Mouse (Mus musculus) urinary bladder, postnatal 10 days (tissue): ENCODE data around the gene Ccsap.
"Not testable (repeated sequence)": the region's sequence is repeated elsewhere in the genome, so short reads cannot be mapped to it uniquely, and the experiment has no call there.

ENCODE experiments used
- DNase-seq: peaks from one replicate; pipeline ENCODE4 v3.0.0; 2022; ENCODE audit warnings: low spot score

Gene Ccsap

GRCm38 (mm10) chr8:123836354-123836753, 23.7 kb downstream of the Ccsap start:
- no peak for DNase-seq

DNA sequence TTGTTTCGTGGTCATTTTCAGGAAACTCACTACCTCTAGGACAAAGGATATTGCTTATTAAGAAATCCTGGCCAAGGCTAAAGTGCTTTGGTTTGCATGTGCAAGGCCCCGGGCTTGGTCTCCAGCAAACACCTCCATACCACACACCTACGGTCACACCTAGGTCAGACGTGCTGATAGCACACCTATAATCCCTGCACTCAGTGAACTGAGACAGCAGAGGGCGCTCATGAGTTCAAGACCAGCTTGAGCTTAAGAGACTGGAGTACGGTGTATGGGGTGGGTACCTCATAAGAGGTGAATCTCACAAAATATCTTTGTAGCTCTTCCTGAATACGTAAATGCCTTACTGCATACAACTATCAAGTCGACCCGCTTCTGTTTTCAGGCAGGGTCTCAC, 24.6 kb downstream of the Ccsap start:
- no peak for DNase-seq

- DNase-seq: no peak
Measured at GRCm38 (mm10) chr8:123832757-123833156, 27.3 kb downstream of the Ccsap start.

GRCm38 (mm10) chr8:123827523-123827922, 32.5 kb downstream of the Ccsap start:
- no peak for DNase-seq

DNA sequence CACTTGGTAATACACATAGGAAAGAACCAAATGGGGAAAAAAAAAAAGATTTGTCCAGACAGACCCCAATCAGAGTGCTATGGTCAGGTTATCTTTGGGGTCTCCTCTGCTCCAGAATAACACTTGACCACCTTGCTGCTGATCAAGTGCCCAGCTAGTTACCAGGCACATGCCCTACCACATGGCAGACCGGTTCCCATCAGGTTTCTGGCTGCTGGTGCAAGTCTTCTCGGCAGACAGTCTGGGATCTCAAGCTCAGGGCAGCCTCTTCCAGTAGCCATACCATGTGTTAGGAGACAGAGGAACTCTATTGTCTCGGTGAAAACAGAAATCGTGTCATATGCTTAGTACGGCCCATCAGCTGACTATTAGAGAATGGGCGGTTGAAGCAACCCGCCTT, 33.3 kb downstream of the Ccsap start:
- DNase-seq: no peak

DNA sequence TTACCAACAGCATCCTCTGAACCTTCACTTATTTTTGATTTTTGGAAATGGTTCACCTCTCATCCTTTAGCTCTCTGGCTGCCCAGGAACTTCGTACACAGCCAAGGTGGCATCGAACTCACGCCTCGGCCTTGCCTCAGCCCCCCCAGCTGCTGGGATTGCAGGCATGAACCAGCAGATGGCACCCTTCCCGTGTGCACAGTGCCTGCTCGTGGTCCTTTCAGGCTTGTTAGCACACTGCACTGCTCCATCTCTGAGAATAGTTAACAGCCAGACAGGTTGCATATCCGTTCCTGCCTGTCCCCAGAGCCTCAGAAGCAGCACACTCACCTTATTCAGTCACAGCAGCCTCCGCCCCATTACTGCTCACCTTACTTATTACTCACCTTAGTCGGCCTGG, 34.0 kb downstream of the Ccsap start:
- no peak for DNase-seq

- DNase-seq: no peak
Measured at GRCm38 (mm10) chr8:123823532-123824123, 36.4 kb downstream of the Ccsap start.

GRCm38 (mm10) chr8:123823111-123823510, 36.9 kb downstream of the Ccsap start:
- no peak for DNase-seq

GRCm38 (mm10) chr8:123820780-123821179, 39.2 kb downstream of the Ccsap start:
- DNase-seq: no peak

DNA sequence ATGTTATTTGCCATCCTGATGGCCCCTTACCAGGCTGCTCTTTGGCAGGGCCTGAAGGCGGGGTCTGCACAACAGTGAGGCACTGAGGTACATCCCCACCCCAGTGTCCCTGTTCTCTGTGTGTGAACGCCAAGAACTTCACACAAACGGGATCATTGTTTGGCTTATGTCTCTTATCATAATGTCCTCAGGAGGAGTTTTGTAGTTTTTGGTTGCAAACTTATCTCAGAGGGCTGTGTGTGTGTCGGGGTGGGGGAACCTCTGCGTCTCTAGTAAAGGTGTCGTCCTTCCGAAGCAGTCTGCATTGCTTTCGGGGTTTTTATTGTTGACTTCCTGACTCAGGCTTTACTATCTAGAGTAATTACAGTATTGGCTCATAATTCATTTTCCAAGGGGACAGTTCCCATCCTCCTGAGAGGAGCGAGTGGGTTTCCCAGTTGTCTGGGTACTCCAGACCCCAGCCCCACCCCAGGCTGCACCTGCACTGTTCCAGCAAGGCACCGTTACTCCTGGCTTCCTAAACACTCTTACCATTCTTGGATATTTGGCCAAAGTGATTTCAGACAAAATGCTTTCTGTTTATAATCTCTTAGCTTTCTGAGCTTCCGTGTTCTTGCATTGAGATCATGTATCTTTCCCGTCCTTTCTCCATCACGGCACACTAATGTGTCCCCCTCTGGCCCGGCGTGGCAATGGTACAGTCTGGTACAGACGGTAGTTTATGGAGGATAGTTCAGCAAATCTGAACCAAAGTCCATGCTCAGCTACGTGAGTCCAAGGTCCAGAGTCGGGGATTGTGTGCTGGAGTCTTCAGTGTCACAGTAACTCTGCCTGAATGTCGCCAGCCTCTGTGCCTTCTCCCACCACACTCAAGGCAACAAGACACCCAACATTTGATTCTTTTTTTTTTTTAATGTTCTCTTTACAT, 40.1 kb downstream of the Ccsap start:
- DNase-seq: no peak

GRCm38 (mm10) chr8:123817747-123818146, 42.3 kb downstream of the Ccsap start:
- no peak for DNase-seq

GRCm38 (mm10) chr8:123816939-123817338, 43.1 kb downstream of the Ccsap start:
- no peak for DNase-seq

DNA sequence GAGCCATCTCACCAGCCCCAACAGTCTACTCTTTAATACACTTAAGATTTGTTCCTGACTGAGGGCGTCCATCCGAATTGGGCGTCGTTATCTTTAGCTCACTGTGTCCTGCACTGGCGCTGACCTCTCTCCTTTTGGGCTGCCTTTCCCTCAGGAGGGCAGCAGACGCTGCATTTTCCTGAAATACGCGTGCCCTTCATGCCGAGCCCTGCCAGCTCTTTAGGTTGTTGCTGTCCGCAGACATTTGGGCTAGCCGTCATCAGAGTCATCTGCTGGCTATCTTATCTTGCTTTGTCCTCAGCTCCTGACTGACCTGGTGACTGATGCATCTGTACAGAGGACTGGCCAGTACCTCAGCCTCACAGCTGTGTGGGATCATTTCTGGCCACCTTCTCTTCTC, 44.7 kb downstream of the Ccsap start:
- no peak for DNase-seq

DNA sequence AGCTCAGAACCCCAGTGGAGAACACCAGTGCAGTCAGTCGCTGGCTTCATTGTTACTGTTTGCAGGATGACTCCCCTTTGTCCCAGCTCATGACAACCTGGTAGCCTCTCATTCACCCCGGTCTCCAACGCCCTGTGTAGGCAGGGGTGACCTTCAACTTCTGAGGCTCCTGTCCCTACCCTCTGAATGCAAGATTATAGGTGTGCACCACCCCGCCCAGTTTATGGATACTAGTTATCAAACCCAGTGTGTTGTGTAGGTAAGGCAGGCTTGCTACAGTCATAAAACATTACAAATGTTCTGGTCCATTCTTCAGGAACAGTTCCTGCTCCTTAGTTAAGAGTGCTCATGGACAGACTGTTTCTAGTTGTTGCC, 46.1 kb downstream of the Ccsap start:
- no peak for DNase-seq

- no peak for DNase-seq
Measured at GRCm38 (mm10) chr8:123813173-123813891, 46.7 kb downstream of the Ccsap start.

DNA sequence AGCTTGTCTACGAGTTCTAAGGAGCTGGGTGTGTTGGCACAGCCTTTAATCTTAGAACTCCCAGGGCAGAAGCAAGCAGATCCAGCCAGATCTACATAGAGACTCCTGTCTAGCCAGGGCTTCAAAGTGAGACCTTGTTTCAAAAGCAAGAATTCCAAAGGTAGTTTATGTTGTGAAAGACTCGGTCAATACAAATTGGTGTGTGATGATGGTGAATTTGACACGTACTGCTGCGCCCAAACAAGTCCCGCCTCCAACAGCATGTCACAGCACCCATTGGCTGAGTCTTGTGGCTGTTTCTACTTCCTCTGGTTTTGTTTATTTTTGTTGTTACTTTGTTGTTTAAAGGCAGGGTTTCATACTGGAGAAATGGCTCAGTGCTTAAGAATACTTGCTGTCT, 47.8 kb downstream of the Ccsap start:
- no peak for DNase-seq

DNA sequence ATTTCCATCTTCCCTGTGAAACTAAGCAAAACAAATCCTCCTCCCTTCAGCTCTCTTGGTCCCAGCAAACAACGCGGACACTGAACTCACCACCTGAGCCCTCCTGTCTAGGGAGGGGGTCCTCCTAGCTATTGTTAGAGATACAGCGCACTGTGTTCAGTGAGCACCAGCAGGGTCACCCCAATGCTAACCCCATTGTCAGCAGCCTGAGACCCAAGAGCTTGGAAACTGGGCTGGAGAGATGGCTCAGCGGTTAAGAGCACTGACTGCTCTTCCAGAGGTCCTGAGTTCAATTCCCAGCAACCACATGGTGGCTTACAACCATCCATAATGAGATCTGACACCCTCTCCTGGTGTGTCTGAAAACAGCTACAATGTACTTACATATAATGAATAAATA, 50.7 kb downstream of the Ccsap start:
- DNase-seq: not testable (repeated sequence)

- no peak for DNase-seq
Measured at GRCm38 (mm10) chr8:123808671-123809070, 51.3 kb downstream of the Ccsap start.

DNA sequence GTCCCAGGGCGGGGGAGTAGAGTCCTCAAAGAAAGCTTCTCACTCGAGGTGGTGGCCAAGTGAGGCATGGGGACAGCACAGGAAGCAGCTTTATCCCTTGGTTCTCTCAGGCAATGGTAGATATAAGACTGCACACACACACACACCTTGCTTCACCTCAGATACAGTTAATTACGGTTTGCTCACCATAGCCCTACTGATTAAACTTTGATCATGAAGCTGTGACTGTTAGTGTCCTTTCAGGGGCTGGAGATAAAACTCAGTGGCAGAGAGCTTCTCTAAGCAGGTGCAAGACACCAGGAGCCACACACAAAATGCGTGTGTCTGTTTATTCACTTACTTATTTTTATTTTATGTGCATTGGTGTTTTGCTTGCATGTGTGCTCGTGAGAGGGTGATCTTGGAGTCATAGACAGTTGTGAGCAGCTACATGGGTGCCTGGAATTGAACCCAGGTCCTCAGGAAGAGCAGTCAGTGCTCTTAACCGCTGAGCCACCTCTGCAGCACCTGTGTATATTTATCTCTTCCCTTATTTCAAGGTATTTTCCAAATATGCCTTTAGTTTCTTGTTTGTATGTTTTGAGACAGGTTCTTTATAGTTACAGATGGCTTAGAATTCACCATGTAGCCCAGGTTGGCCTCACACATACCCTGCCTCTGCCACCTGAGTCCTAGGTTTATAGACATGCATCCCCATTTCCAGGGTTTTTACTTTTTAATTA, 52.0 kb downstream of the Ccsap start:
- no peak for DNase-seq

DNA sequence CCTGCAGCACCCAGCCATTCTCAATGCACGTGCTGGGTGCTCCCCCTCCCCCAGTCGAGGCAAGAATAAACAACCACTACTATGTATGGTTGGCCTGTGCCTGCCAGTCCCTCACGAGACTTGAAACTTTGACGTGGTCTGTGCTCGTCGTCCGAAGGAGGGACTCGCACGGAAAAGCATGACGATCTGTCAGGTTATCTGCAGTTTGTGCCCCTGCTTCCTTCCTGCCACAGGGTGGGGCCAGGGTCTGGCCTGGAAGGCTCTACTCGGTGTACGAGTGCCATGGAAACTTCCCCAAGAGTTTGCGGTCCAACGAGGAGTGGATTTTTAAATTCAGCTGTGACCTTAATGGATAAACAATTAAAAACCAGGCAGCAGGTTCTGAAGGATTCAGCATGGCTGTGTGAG, 53.0 kb downstream of the Ccsap start:
- DNase-seq: no peak

DNA sequence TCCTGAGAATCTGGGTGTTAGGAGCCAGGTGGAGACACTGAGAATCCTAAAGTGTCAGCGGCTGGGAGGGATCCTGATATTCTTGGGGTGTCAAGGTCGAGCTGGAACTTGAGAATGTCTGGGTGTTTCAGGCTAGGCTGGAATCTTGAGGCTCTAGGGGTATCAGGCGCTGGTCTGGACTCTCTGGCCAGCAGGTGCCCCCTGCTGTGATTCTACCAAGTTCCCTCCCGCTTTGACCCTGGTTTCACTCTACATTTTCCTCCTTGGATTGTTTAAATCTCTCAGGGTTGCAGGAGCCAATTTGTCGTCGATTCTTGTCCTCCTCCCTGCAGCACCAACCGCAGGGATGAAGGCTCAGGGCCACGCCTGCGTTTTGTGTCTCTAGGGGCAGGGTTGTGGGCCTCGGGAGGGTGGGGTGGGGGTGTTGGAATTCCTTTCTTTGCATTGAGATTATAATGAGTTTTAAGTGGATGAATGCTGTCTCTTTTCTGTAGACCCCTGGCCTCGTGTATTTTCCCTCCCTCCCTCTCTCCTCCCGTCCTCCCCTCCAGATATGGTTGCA, 53.6 kb downstream of the Ccsap start:
- DNase-seq: no peak
